Mouse (Mus musculus): ENCODE results near the gene Treh.

DNA sequence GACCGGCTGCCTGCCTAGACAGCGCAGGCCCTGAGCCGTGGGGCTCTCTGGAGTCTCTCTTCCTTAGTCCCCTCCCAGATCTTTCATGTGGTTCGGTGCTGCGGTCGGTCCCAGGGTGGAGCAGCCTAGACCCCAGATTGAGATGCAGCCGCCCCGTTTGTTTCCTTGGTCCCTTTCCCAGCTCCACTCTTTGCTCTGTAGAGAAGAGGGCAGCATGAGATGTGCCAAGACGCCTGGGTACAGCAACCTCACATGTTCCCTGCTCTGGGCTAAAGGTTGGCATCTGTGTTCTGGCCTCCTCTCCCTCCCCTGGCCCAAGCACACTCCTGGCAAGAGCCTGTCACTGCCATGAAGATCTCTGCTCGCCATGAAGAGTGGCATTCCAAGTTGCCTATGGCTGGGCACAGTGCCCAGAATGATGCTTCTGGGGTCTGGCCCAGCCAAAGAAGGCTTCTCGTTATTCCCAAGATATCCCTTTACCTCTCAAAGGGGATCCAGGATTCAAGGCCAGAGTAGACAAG, 50.5 kb downstream of the Treh start:
- TF ChIP-seq CTCF (IDR thresholded peaks at IDR 0.05) = no peak
- no peak for TF ChIP-seq POLR2A (IDR thresholded peaks at IDR 0.05; ENCODE audit: insufficient read depth, low read depth, low read length)
- 0 out of 2 replicates have a peak, but pooled peaks have one; percentile 26 for TF ChIP-seq EP300 (IDR thresholded peaks at IDR 0.05; ENCODE audit: insufficient read depth, low read depth, low read length)
